In genomic region chr8:117503405-117504069, GRCm38 (mm10) we compare ENCODE assay signal across 24 mouse cellular contexts.
"Had no signal": no experiment of that assay in that cellular context is flagged by ENCODE, and none has a peak within 500 bp of the region (broad histone marks: within the 10 kb centered on the region; RNA-seq: fewer than 3 reads in every experiment).

No protein-coding gene starts in this region.

- H3K9me3 ChIP-seq: heart, embryonic 10.5 days; heart, embryonic 12.5 days; hindbrain, embryonic 10.5 days; hindbrain, embryonic 12.5 days; intestine, embryonic 15.5 days; limb, embryonic 13.5 days; limb, embryonic 15.5 days; liver, embryonic 12.5 days had no signal

- H3K36me3 ChIP-seq: heart, embryonic 10.5 days; heart, embryonic 12.5 days; hindbrain, embryonic 10.5 days; hindbrain, embryonic 12.5 days; intestine, embryonic 15.5 days; limb, embryonic 13.5 days; limb, embryonic 15.5 days; liver, embryonic 12.5 days had no signal

- H3K4me2 ChIP-seq: heart, embryonic 12.5 days; hindbrain, embryonic 12.5 days; hindbrain, embryonic 14.5 days; intestine, embryonic 15.5 days; limb, embryonic 13.5 days; limb, embryonic 15.5 days; liver, embryonic 12.5 days had no signal

- H3K27ac ChIP-seq: heart, embryonic 10.5 days; hindbrain, embryonic 10.5 days; hindbrain, embryonic 12.5 days; hindbrain, embryonic 14.5 days; intestine, embryonic 15.5 days; layer of hippocampus, adult 2 months; limb, embryonic 13.5 days; limb, embryonic 15.5 days; liver, embryonic 12.5 days had no signal

- ATAC-seq: hindbrain, embryonic 16.5 days; inflammation-experienced regulatory T-cells, adult 6 months; intestine, embryonic 15.5 days; intestine, postnatal 0 days; liver, embryonic 12.5 days had no signal

- DNase-seq: gastrocnemius, postnatal 14 days; gastrocnemius, postnatal 36 days; heart, adult 11 months; heart, postnatal 10 days; heart, postnatal 4 days; kidney, adult 18-20 months; kidney, adult 8-10 months; kidney, postnatal 10 days; kidney, postnatal 36 days; layer of hippocampus, postnatal 36 days; left cerebral cortex, postnatal 4 days had no signal

- H3K4me3 ChIP-seq: heart, embryonic 10.5 days; heart, embryonic 12.5 days; hindbrain, embryonic 10.5 days; hindbrain, embryonic 12.5 days; intestine, embryonic 15.5 days; layer of hippocampus, adult 2 months; limb, embryonic 13.5 days; limb, embryonic 15.5 days; liver, embryonic 12.5 days had no signal

- H3K9ac ChIP-seq: heart, embryonic 12.5 days; hindbrain, embryonic 12.5 days; hindbrain, embryonic 14.5 days; intestine, embryonic 15.5 days; limb, embryonic 13.5 days; limb, embryonic 15.5 days; liver, embryonic 12.5 days had no signal
